Mouse (Mus musculus) MEL (cell line): ENCODE measurements at regions not wholly inside any gene's neighbourhood (a gene's known extent, or its start where the extent isn't known, plus 50 kb on each side); places are given as distances from the start of the nearest gene placed in this dataset.

ENCODE experiments used
- DNase-seq: peaks from one replicate; pipeline ENCODE4 v3.0.0; 2011; ENCODE audit warnings: low read depth, low spot score
- H3K27ac ChIP-seq: 2 replicates; pipeline ENCODE4 v1.5.1; 2012; ENCODE audit warnings: low read depth, mild to moderate bottlenecking, control low read depth, low read length, moderate library complexity; ENCODE audit not compliant: control insufficient read depth
- H3K27me3 ChIP-seq, 2 experiments: fragments of 150-350 bp in 1 of 2; sonication (generic) in 1 of 2; 2 replicates each; pipeline ENCODE4 v1.6.1; 2012; ENCODE audit warnings: low read length in 2 of 2, mild to moderate bottlenecking in 2 of 2, improper control_type of control experiment in 1 of 2, moderate library complexity in 1 of 2; ENCODE audit not compliant: insufficient read depth in 2 of 2, control insufficient read depth in 1 of 2
- H3K36me3 ChIP-seq, 2 experiments: 2 replicates each; pipeline ENCODE4 v1.6.1; 2012 to 2014; ENCODE audit warnings: low read length in 2 of 2, improper control_type of control experiment in 1 of 2, inconsistent platforms in 1 of 2, mild to moderate bottlenecking in 1 of 2; ENCODE audit not compliant: insufficient read depth in 2 of 2, control insufficient read depth in 1 of 2
- H3K4me1 ChIP-seq, 2 experiments: fragments of 150-350 bp in 1 of 2; sonication (generic) in 1 of 2; 2 replicates each; pipeline ENCODE4 v1.6.1; 2012; ENCODE audit warnings: low read length in 2 of 2, improper control_type of control experiment in 1 of 2, mild to moderate bottlenecking in 1 of 2; ENCODE audit not compliant: insufficient read depth in 2 of 2, control insufficient read depth in 1 of 2
- H3K4me3 ChIP-seq, 2 experiments: fragments of 150-350 bp in 1 of 2; sonication (generic) in 1 of 2; 2 replicates each; pipeline ENCODE4 v1.5.1; 2012; ENCODE audit warnings: low read depth in 2 of 2, low read length in 2 of 2, mild to moderate bottlenecking in 2 of 2, moderate library complexity in 2 of 2, control low read depth in 1 of 2, improper control_type of control experiment in 1 of 2; ENCODE audit not compliant: control insufficient read depth in 1 of 2, insufficient read depth in 1 of 2
- H3K79me2 ChIP-seq: 2 replicates; pipeline ENCODE4 v1.6.1; 2012; ENCODE audit warnings: mild to moderate bottlenecking, low read length, moderate library complexity; ENCODE audit not compliant: control insufficient read depth, poor library complexity, insufficient read depth
- H3K9ac ChIP-seq: 2 replicates; pipeline ENCODE4 v1.6.1; 2012; ENCODE audit warnings: low read depth, mild to moderate bottlenecking, control low read depth, low read length, moderate library complexity; ENCODE audit not compliant: control insufficient read depth, poor library complexity, severe bottlenecking
- H3K9me3 ChIP-seq: fragments of 150-350 bp; sonication (generic); replicated peaks from 2 replicates; pipeline ENCODE4 v1.6.1; 2012; ENCODE audit warnings: mild to moderate bottlenecking, low read length, improper control_type of control experiment, moderate library complexity; ENCODE audit not compliant: insufficient read depth
- CHD1 ChIP-seq: IDR thresholded peaks from 2 replicates; pipeline ENCODE4 v1.6.1; 2012; ENCODE audit warnings: low read depth, mild to moderate bottlenecking, inconsistent platforms, low read length, improper control_type of control experiment
- CHD2 ChIP-seq: IDR thresholded peaks from 2 replicates; pipeline ENCODE4 v1.6.1; 2011; ENCODE audit warnings: low read length, improper control_type of control experiment
- CTCF ChIP-seq, 3 experiments: IDR thresholded peaks in 2 of 3; conservative IDR thresholded peaks in 1 of 3; 2 replicates each; pipeline ENCODE4 v1.5.1; 2011 to 2012; ENCODE audit warnings: low read length in 3 of 3, low read depth in 2 of 3, mild to moderate bottlenecking in 2 of 3, improper control_type of control experiment in 1 of 3, inconsistent platforms in 1 of 3, mixed read lengths in 1 of 3, moderate library complexity in 1 of 3; ENCODE audit not compliant: control insufficient read depth in 1 of 3, insufficient read depth in 1 of 3, poor library complexity in 1 of 3, severe bottlenecking in 1 of 3
- EP300 ChIP-seq, 2 experiments: IDR thresholded peaks; 2 replicates each; pipeline ENCODE4 v1.6.1; 2011; ENCODE audit warnings: improper control_type of control experiment in 2 of 2, low read length in 2 of 2, low read depth in 1 of 2, mild to moderate bottlenecking in 1 of 2
- ETS1 ChIP-seq: IDR thresholded peaks from 2 replicates; pipeline ENCODE4 v1.6.1; 2012; ENCODE audit warnings: low read depth, mild to moderate bottlenecking, inconsistent platforms, low read length, improper control_type of control experiment, moderate library complexity
- MAX ChIP-seq: IDR thresholded peaks from 2 replicates; pipeline ENCODE4 v1.6.1; 2011; ENCODE audit warnings: low read length, improper control_type of control experiment
- MYC ChIP-seq: IDR thresholded peaks from 2 replicates; pipeline ENCODE4 v1.6.1; 2011; ENCODE audit warnings: low read depth, mild to moderate bottlenecking, low read length, improper control_type of control experiment, moderate library complexity
- NRF1 ChIP-seq: IDR thresholded peaks from 2 replicates; pipeline ENCODE4 v1.6.1; 2014; ENCODE audit warnings: low read depth, mild to moderate bottlenecking, inconsistent platforms, low read length, improper control_type of control experiment, moderate library complexity; ENCODE audit not compliant: poor library complexity, insufficient read depth, severe bottlenecking
- POLR2AphosphoS2 ChIP-seq: IDR thresholded peaks from 2 replicates; pipeline ENCODE4 v1.6.1; 2011; ENCODE audit warnings: low read length, improper control_type of control experiment
- SMC3 ChIP-seq: IDR thresholded peaks from 2 replicates; pipeline ENCODE4 v1.6.1; 2011; ENCODE audit warnings: low read depth, low read length, improper control_type of control experiment
- TBP ChIP-seq: IDR thresholded peaks from 2 replicates; pipeline ENCODE4 v1.8.0; 2011; ENCODE audit warnings: low read depth, low read length, improper control_type of control experiment
- UBTF ChIP-seq: IDR thresholded peaks from 2 replicates; pipeline ENCODE4 v1.6.1; 2012; ENCODE audit warnings: low read depth, mild to moderate bottlenecking, inconsistent platforms, low read length, improper control_type of control experiment, moderate library complexity, borderline replicate concordance; ENCODE audit not compliant: insufficient read depth
- USF2 ChIP-seq, 2 experiments: IDR thresholded peaks; 2 replicates each; pipeline ENCODE4 v1.6.1; 2011 to 2012; ENCODE audit warnings: improper control_type of control experiment in 2 of 2, low read length in 2 of 2, borderline replicate concordance in 1 of 2, inconsistent platforms in 1 of 2, low read depth in 1 of 2, mild to moderate bottlenecking in 1 of 2; ENCODE audit not compliant: insufficient read depth in 1 of 2
- ZC3H11A ChIP-seq: IDR thresholded peaks from 2 replicates; pipeline ENCODE4 v1.6.1; 2012; ENCODE audit warnings: low read depth, mild to moderate bottlenecking, inconsistent platforms, low read length, improper control_type of control experiment
- ZKSCAN1 ChIP-seq: IDR thresholded peaks from 2 replicates; pipeline ENCODE4 v1.6.1; 2012; ENCODE audit warnings: low read depth, mild to moderate bottlenecking, inconsistent platforms, low read length, improper control_type of control experiment, moderate library complexity

GRCm38 (mm10) chr8:103813954-103814591, 287.4 kb upstream of the Cdh5 start:
- no peak for DNase-seq
- Histone ChIP-seq H3K4me3 (no peak overlapping the region), H3K9ac (no peak overlapping the region), H3K27me3 (no peaks in the 10 kb centered on the region), H3K36me3 (no peaks in the 10 kb centered on the region), H3K79me2 (no peaks in the 10 kb centered on the region), H3K9me3 (no peaks in the 10 kb centered on the region), H3K27ac (no peak overlapping the region), H3K4me1 (no peaks in the 10 kb centered on the region)
- TF ChIP-seq ETS1 (no peak), POLR2AphosphoS2 (no peak), ZC3H11A (no peak), MYC (no peak), NRF1 (no peak), CHD2 (no peak), TBP (no peak), USF2 (IDR thresholded peaks at IDR 0.05; ENCODE audit: borderline replicate concordance in 1 of 2, insufficient read depth in 1 of 2, low read depth in 1 of 2, low read length in 2 of 2) (no peak), SMC3 (no peak), CHD1 (no peak), EP300 (IDR thresholded peaks at IDR 0.05; ENCODE audit: low read depth in 1 of 2, low read length in 2 of 2) (no peak), MAX (no peak)

GRCm38 (mm10) chr8:103816101-103816894, 285.1 kb upstream of the Cdh5 start:
- TF ChIP-seq CTCF (IDR thresholded peaks at IDR 0.05 in 2 of 3, conservative IDR thresholded peaks at IDR 0.05 in 1 of 3; ENCODE audit: control insufficient read depth in 1 of 3, insufficient read depth in 1 of 3, low read depth in 2 of 3, low read length in 3 of 3, poor library complexity in 1 of 3, severe bottlenecking in 1 of 3), result no peak
- no peak for TF ChIP-seq UBTF
- TF ChIP-seq ZKSCAN1, result no peak
- no peak for TF ChIP-seq MYC
- TF ChIP-seq, all 39 proteins: peak for 0
- H3K27me3 ChIP-seq, result no peaks in the 10 kb centered on the region
- H3K4me1 ChIP-seq, result no peaks in the 10 kb centered on the region
- DNase-seq, result no peak
- H3K4me3 ChIP-seq, result no peak overlapping the region
- H3K27ac ChIP-seq, result no peak overlapping the region
- no peaks in the 10 kb centered on the region for H3K79me2 ChIP-seq
- H3K9me3 ChIP-seq, result no peaks in the 10 kb centered on the region
- no peaks in the 10 kb centered on the region for H3K36me3 ChIP-seq
- H3K9ac ChIP-seq, result no peak overlapping the region
